ENCODE assay signal across 15 mouse cellular contexts in the genomic region with DNA sequence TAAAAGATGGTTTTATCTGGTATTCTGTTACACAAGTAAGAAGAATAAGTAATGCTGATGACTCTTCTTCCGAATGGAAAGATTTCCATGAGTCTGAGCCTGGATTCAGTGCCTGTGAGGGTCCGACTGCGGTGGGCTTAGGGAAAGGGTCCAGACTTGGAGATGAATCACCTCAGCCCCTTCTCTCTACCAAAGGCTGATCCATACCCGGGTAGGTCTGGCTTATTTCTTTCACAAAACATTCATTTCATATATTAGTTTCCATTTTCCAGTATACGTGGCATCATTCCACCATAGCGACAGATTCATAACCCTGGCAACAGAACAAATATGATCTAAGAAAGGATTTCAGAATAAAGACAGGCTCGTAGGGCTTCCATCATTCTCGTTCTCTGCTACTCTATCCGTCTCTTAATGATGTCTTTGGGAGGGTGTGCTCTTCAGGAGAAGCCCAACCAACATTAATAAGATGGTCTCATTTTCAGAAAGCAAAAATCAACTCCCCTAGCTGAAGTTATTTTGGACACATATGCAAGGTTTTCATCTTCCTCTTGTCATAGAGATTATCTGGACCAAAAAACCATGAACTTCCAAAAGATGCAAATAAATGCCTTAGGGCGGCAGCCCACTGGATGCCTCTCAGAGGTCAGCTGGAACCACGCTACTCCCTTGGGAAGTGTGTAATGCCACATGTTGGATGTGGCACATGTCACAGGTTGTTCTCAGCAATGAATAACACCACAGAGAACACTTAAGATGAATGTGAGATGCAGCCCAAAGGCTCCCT.
DNase-seq lines count a peak whose midpoint lies in the region; ATAC-seq and TF ChIP-seq lines count a peak whose summit lies in the region.
"Had no signal": no experiment of that assay in that cellular context is flagged by ENCODE, and none has a peak within 500 bp of the region (broad histone marks: within the 10 kb centered on the region; RNA-seq: fewer than 3 reads in every experiment).

No protein-coding gene starts in this region.

- no peak overlapping the region for H3K9ac ChIP-seq in forebrain, embryonic 12.5 days
- no peak overlapping the region for H3K9ac ChIP-seq in forebrain, postnatal 0 days
- H3K9ac ChIP-seq in kidney, embryonic 14.5 days (ENCODE audit: low read depth, low read length): no peak overlapping the region
- no peak overlapping the region for H3K9ac ChIP-seq in limb, embryonic 15.5 days
- H3K9ac ChIP-seq: liver, postnatal 0 days had no signal

- no peak for TF ChIP-seq CTCF in forebrain, postnatal 0 days (IDR thresholded peaks at IDR 0.05; ENCODE audit: low read depth)
- TF ChIP-seq CTCF in brain, embryonic 14.5 days (IDR thresholded peaks at IDR 0.05; ENCODE audit: borderline replicate concordance, extremely low read depth, insufficient read depth, insufficient read length): no peak

- no peak overlapping the region for H3K27ac ChIP-seq in forebrain, embryonic 12.5 days
- no peak overlapping the region for H3K27ac ChIP-seq in forebrain, postnatal 0 days (ENCODE audit: low read depth, low read length)
- peak overlapping the region; percentile 17; the same call in 1 of the 2 replicates for H3K27ac ChIP-seq in kidney, embryonic 14.5 days (ENCODE audit: low read depth, low read length)
- peak overlapping the region; percentile 77 for H3K27ac ChIP-seq in limb, embryonic 15.5 days
- H3K27ac ChIP-seq: hindbrain, embryonic 10.5 days had no signal

- 86% methylated on average over 11 of the region's 11 CpGs for WGBS in forebrain, embryonic 12.5 days
- WGBS in forebrain, postnatal 0 days: 66% methylated on average over 11 of the region's 11 CpGs
- 83% methylated on average over 11 of the region's 11 CpGs for WGBS in kidney, embryonic 14.5 days
- WGBS in limb, embryonic 15.5 days: 60% methylated on average over 11 of the region's 11 CpGs

- no peaks in the 10 kb centered on the region for H3K36me3 ChIP-seq in forebrain, embryonic 12.5 days (replicated peaks)
- no peaks in the 10 kb centered on the region for H3K36me3 ChIP-seq in forebrain, postnatal 0 days (ENCODE audit: insufficient read depth)
- no peaks in the 10 kb centered on the region for H3K36me3 ChIP-seq in kidney, embryonic 14.5 days (ENCODE audit: control insufficient read depth, insufficient read depth, low read length)
- no peaks in the 10 kb centered on the region for H3K36me3 ChIP-seq in limb, embryonic 15.5 days
- H3K36me3 ChIP-seq: hindbrain, embryonic 10.5 days had no signal

- no peaks in the 10 kb centered on the region for H3K9me3 ChIP-seq in forebrain, embryonic 12.5 days
- H3K9me3 ChIP-seq in forebrain, postnatal 0 days (ENCODE audit: low read length): no peaks in the 10 kb centered on the region
- no peaks in the 10 kb centered on the region for H3K9me3 ChIP-seq in kidney, embryonic 14.5 days (ENCODE audit: control insufficient read depth, low read length)
- no peaks in the 10 kb centered on the region for H3K9me3 ChIP-seq in limb, embryonic 15.5 days
- H3K9me3 ChIP-seq: hindbrain, embryonic 10.5 days had no signal

- H3K4me3 ChIP-seq in forebrain, embryonic 12.5 days (replicated peaks): no peak overlapping the region
- no peak overlapping the region for H3K4me3 ChIP-seq in forebrain, postnatal 0 days (ENCODE audit: low read depth, low read length)
- no peak overlapping the region for H3K4me3 ChIP-seq in kidney, embryonic 14.5 days (ENCODE audit: low read length)
- no peak overlapping the region for H3K4me3 ChIP-seq in limb, embryonic 15.5 days
- H3K4me3 ChIP-seq: hindbrain, embryonic 10.5 days had no signal

- ATAC-seq in forebrain, embryonic 12.5 days (ENCODE audit: low FRiP score): peak; percentile 39; the same call in 1 of the 2 replicates
- ATAC-seq in forebrain, postnatal 0 days: no peak
- no peak for ATAC-seq in kidney, embryonic 14.5 days (ENCODE audit: low FRiP score, low TSS enrichment)
- peak; percentile 55 for ATAC-seq in limb, embryonic 15.5 days (ENCODE audit: insufficient number of reproducible peaks, low FRiP score, low TSS enrichment, low read depth)
- ATAC-seq: liver, postnatal 0 days had no signal

- H3K27me3 ChIP-seq in forebrain, embryonic 12.5 days: no peaks in the 10 kb centered on the region
- no peaks in the 10 kb centered on the region for H3K27me3 ChIP-seq in forebrain, postnatal 0 days (ENCODE audit: insufficient read depth, low read length)
- H3K27me3 ChIP-seq in kidney, embryonic 14.5 days (ENCODE audit: control insufficient read depth, insufficient read depth, low read length): no peaks in the 10 kb centered on the region
- H3K27me3 ChIP-seq in limb, embryonic 15.5 days: no peaks in the 10 kb centered on the region

- no peak overlapping the region for H3K4me2 ChIP-seq in forebrain, embryonic 12.5 days
- no peak overlapping the region for H3K4me2 ChIP-seq in forebrain, postnatal 0 days (ENCODE audit: low read depth)
- no peak overlapping the region for H3K4me2 ChIP-seq in kidney, embryonic 14.5 days (replicated peaks; ENCODE audit: low read depth, low read length)
- H3K4me2 ChIP-seq in limb, embryonic 15.5 days: no peak overlapping the region

- no peaks in the 10 kb centered on the region for H3K4me1 ChIP-seq in forebrain, embryonic 12.5 days
- H3K4me1 ChIP-seq in forebrain, postnatal 0 days (ENCODE audit: insufficient read depth): no peaks in the 10 kb centered on the region
- no peaks in the 10 kb centered on the region; the same call in 1 of the 2 replicates for H3K4me1 ChIP-seq in kidney, embryonic 14.5 days (ENCODE audit: control insufficient read depth, insufficient read depth, low read length)
- H3K4me1 ChIP-seq in limb, embryonic 15.5 days: peaks cover 6% of the 10 kb centered on the region; the same call in 1 of the 2 replicates
- H3K4me1 ChIP-seq: hindbrain, embryonic 10.5 days had no signal

- no peak for DNase-seq in forebrain, postnatal 0 days
- no peak for DNase-seq in kidney, postnatal 36 days
- peak; percentile 2 for DNase-seq in brain, embryonic 14.5 days (ENCODE audit: low read depth)
- no peak for DNase-seq in embryo, embryonic 10.5 days (ENCODE audit: low spot score)
- DNase-seq in right cerebral cortex, postnatal 4 days: no peak
- DNase-seq: embryo, embryonic 11 days; gastrocnemius, postnatal 25 days; kidney, postnatal 14 days; layer of hippocampus, adult 9-11 months; liver; liver, postnatal 0 days had no signal

- TF ChIP-seq POLR2A in brain, embryonic 14.5 days (IDR thresholded peaks at IDR 0.05; ENCODE audit: borderline replicate concordance, extremely low read depth, insufficient read depth, insufficient read length, poor library complexity, severe bottlenecking): no peak

Comparison
In these comparisons a context has a peak if more than half of its experiments do, and no peak if none do; other contexts are left out.
1. ATAC-seq: peak in forebrain, embryonic 12.5 days (single experiment) and limb, embryonic 15.5 days (single experiment); none in forebrain, postnatal 0 days (single experiment) and kidney, embryonic 14.5 days (single experiment).
2. H3K27ac ChIP-seq: peak in kidney, embryonic 14.5 days (single experiment) and limb, embryonic 15.5 days (single experiment); none in forebrain, embryonic 12.5 days (single experiment) and forebrain, postnatal 0 days (single experiment).